Mouse (Mus musculus): ENCODE data around the gene Cyp4f14.
A peak's percentile ranks its signal among the peaks of the same experiment; 100 is the strongest.
"Not testable (repeated sequence)": the region's sequence is repeated elsewhere in the genome, so short reads cannot be mapped to it uniquely, and the experiment has no call there.

Gene Cyp4f14

GRCm38 (mm10) chr17:32891239-32892180 is 25.6 kb downstream of the Cyp4f14 start, which contains the start of gene Zfp870:
Gene Zfp870, minus strand, starts transcription at chr17:32891642.
- DNase-seq (ENCODE audit: low read depth) = peak; percentile 91

- no peak for DNase-seq (ENCODE audit: low read depth)
These were observed 26.3 kb downstream of the Cyp4f14 start for GRCm38 (mm10) chr17:32890852-32891238.

- DNase-seq (ENCODE audit: low read depth) = no peak
These were observed 27.5 kb downstream of the Cyp4f14 start for GRCm38 (mm10) chr17:32889611-32890010.

DNA sequence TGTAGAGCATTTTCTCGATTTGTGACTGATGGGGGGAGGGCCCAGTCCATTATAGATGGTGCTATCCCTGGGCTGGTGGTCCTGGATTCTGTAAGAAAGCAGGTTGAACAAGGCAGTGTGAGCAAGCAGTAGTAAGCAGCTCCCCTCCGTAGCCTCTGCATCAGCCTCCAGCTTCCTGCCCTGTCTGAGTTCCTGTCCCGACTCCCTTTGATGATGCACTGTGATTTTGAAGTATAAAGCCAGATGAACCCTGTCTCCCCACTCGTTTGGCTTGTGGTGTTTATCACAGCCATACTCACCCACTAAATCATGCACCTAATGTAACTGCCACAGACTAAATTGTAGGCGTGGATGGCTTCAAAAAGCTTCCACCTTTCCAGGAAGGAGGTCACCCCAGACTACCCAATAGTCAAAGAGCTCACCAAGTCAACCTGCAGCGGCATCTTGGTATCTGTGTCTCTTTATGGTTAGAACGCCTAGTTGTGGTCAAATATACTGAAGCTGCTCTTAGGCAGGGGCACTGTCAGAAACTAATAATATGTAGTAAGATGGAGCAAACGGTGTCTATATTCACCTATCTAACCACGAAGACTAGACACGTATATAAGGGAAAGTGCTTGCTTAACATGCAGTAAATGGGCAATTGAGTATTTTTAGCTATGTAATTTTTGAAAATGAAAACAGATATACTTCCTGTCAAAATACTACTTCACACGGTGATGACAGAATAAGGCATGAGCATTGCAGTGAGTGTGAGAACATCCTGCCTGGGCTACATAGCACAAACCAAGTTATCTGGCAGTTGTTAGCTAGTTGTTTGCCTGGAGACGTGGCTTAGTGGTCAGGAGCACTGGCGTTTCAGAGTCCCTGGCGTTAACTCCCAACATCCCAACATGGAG is 36.6 kb downstream of the Cyp4f14 start:
- peak; percentile 31 for DNase-seq (ENCODE audit: low read depth)

DNA sequence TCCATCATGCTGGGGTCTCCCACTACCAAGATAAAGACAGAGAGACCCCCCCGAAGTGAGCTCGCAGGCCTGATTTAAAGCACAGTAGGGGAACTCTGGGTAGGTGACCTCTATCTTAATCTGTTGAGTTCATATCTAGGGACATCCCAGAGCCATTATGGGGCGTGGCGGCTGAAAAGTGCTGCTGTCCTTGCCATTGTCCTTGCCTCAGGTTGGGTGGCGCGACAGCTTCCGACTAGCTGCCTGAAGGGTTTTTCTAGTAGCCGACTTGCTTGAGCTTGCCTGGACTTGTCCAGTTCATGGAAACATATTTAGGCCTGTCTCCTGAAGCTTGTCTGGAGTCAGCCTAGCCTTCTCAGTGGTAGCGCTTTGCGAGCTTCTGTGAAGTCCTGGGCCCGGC is 38.4 kb downstream of the Cyp4f14 start:
- DNase-seq (ENCODE audit: low read depth) = no peak

GRCm38 (mm10) chr17:32877471-32878171 is 39.5 kb downstream of the Cyp4f14 start:
- DNase-seq (ENCODE audit: low read depth) = no peak

GRCm38 (mm10) chr17:32872696-32873095 is 44.4 kb downstream of the Cyp4f14 start:
- DNase-seq (ENCODE audit: low read depth) = no peak

- DNase-seq (ENCODE audit: low read depth) = no peak
These were observed 45.1 kb downstream of the Cyp4f14 start for GRCm38 (mm10) chr17:32872091-32872490.

GRCm38 (mm10) chr17:32871483-32871882 is 45.7 kb downstream of the Cyp4f14 start:
- DNase-seq (ENCODE audit: low read depth) = no peak

GRCm38 (mm10) chr17:32867266-32867665 is 49.9 kb downstream of the Cyp4f14 start:
- DNase-seq (ENCODE audit: low read depth) = not testable (repeated sequence)

GRCm38 (mm10) chr17:32856713-32857112 is 60.4 kb downstream of the Cyp4f14 start:
- DNase-seq (ENCODE audit: low read depth) = not testable (repeated sequence)

All from induced T-regulatory cell, adult 2 months (primary cell).